Mouse (Mus musculus): ENCODE results near the gene Taf8. TPM values are rescaled to one million over a fixed set of nuclear protein-coding genes. Genes with fewer than 3 reads are reported as not detected.

The Taf8 gene
- total and polyA plus RNA-seq, 2 experiments from 2014 or later = 11.5 to 26.4 TPM

GRCm38 (mm10) chr17:47531387-47531818, 29.3 kb upstream of the Taf8 start:
- no peaks in the 10 kb centered on the region for H3K36me3 ChIP-seq (replicated peaks; ENCODE audit: control insufficient read depth, insufficient read depth, low read length)
- ATAC-seq (ENCODE audit: insufficient read depth, low read depth) (no peak), DNase-seq (ENCODE audit: low spot score) (no peak)
- H3K4me2 ChIP-seq (ENCODE audit: low read depth, low read length) = no peak overlapping the region
- peaks cover 13% of the 10 kb centered on the region for H3K4me1 ChIP-seq (ENCODE audit: control insufficient read depth, insufficient read depth)
- WGBS = 64% methylated on average over 10 of the region's 10 CpGs
- no peak overlapping the region for H3K9ac ChIP-seq (replicated peaks; ENCODE audit: low read depth, low read length)
- TF ChIP-seq EP300 (IDR thresholded peaks at IDR 0.05; ENCODE audit: low read depth) (no peak), CTCF (IDR thresholded peaks at IDR 0.05; ENCODE audit: low read depth) (no peak)
- no peak overlapping the region for H3K4me3 ChIP-seq (ENCODE audit: low read depth, low read length)
- no peak overlapping the region; the same call in 1 of the 2 replicates for H3K27ac ChIP-seq (ENCODE audit: low read depth)
- no peaks in the 10 kb centered on the region for H3K9me3 ChIP-seq (replicated peaks; ENCODE audit: control insufficient read depth, low read length)
- no peaks in the 10 kb centered on the region for H3K27me3 ChIP-seq (ENCODE audit: control insufficient read depth, insufficient read depth, low read length)

- peaks cover 13% of the 10 kb centered on the region for H3K4me1 ChIP-seq (ENCODE audit: control insufficient read depth, insufficient read depth)
- WGBS = 94% methylated on average over 11 of the region's 11 CpGs
- TF ChIP-seq CTCF (IDR thresholded peaks at IDR 0.05; ENCODE audit: low read depth) (no peak), EP300 (IDR thresholded peaks at IDR 0.05; ENCODE audit: low read depth) (no peak)
- no peaks in the 10 kb centered on the region for H3K36me3 ChIP-seq (replicated peaks; ENCODE audit: control insufficient read depth, insufficient read depth, low read length)
- DNase-seq (ENCODE audit: low spot score) = no peak
- ATAC-seq (ENCODE audit: insufficient read depth, low read depth) = no peak
- H3K27ac ChIP-seq (ENCODE audit: low read depth) = no peak overlapping the region
- no peak overlapping the region for H3K9ac ChIP-seq (replicated peaks; ENCODE audit: low read depth, low read length)
- H3K9me3 ChIP-seq (replicated peaks; ENCODE audit: control insufficient read depth, low read length) = no peaks in the 10 kb centered on the region
- no peak overlapping the region for H3K4me3 ChIP-seq (ENCODE audit: low read depth, low read length)
- no peak overlapping the region for H3K4me2 ChIP-seq (ENCODE audit: low read depth, low read length)
- no peaks in the 10 kb centered on the region for H3K27me3 ChIP-seq (ENCODE audit: control insufficient read depth, insufficient read depth, low read length)
Measured at GRCm38 (mm10) chr17:47529595-47529994, 27.5 kb upstream of the Taf8 start.

GRCm38 (mm10) chr17:47528919-47529318, 26.8 kb upstream of the Taf8 start:
- no peak overlapping the region for H3K4me3 ChIP-seq (ENCODE audit: low read depth, low read length)
- 75% methylated on average over 8 of the region's 8 CpGs for WGBS
- H3K27ac ChIP-seq (ENCODE audit: low read depth) = no peak overlapping the region; the same call in 1 of the 2 replicates
- no peaks in the 10 kb centered on the region for H3K9me3 ChIP-seq (replicated peaks; ENCODE audit: control insufficient read depth, low read length)
- H3K4me1 ChIP-seq (ENCODE audit: control insufficient read depth, insufficient read depth) = peaks cover 13% of the 10 kb centered on the region
- DNase-seq (ENCODE audit: low spot score) (no peak), ATAC-seq (ENCODE audit: insufficient read depth, low read depth) (no peak)
- no peak for TF ChIP-seq EP300 (IDR thresholded peaks at IDR 0.05; ENCODE audit: low read depth)
- TF ChIP-seq CTCF (IDR thresholded peaks at IDR 0.05; ENCODE audit: low read depth) = no peak
- no peaks in the 10 kb centered on the region for H3K27me3 ChIP-seq (ENCODE audit: control insufficient read depth, insufficient read depth, low read length)
- H3K4me2 ChIP-seq (ENCODE audit: low read depth, low read length) = no peak overlapping the region
- H3K9ac ChIP-seq (replicated peaks; ENCODE audit: low read depth, low read length) = no peak overlapping the region
- H3K36me3 ChIP-seq (replicated peaks; ENCODE audit: control insufficient read depth, insufficient read depth, low read length) = no peaks in the 10 kb centered on the region

- no peaks in the 10 kb centered on the region for H3K9me3 ChIP-seq (replicated peaks; ENCODE audit: control insufficient read depth, low read length)
- H3K4me3 ChIP-seq (ENCODE audit: low read depth, low read length) = no peak overlapping the region
- no peaks in the 10 kb centered on the region for H3K27me3 ChIP-seq (ENCODE audit: control insufficient read depth, insufficient read depth, low read length)
- no peaks in the 10 kb centered on the region for H3K36me3 ChIP-seq (replicated peaks; ENCODE audit: control insufficient read depth, insufficient read depth, low read length)
- ATAC-seq (ENCODE audit: insufficient read depth, low read depth) (peak; percentile 58), DNase-seq (ENCODE audit: low spot score) (no peak)
- no peak for TF ChIP-seq CTCF (IDR thresholded peaks at IDR 0.05; ENCODE audit: low read depth)
- TF ChIP-seq EP300 (IDR thresholded peaks at IDR 0.05; ENCODE audit: low read depth) = no peak
- H3K4me1 ChIP-seq (ENCODE audit: control insufficient read depth, insufficient read depth) = peaks cover 23% of the 10 kb centered on the region
- 26% methylated on average over 10 of the region's 10 CpGs for WGBS
- peak overlapping the region; percentile 79 for H3K27ac ChIP-seq (ENCODE audit: low read depth)
- peak overlapping the region; percentile 37; the same call in 1 of the 2 replicates for H3K9ac ChIP-seq (replicated peaks; ENCODE audit: low read depth, low read length)
- no peak overlapping the region; the same call in 1 of the 2 replicates for H3K4me2 ChIP-seq (ENCODE audit: low read depth, low read length)
Measured at GRCm38 (mm10) chr17:47527581-47528300, 25.6 kb upstream of the Taf8 start.

- Histone ChIP-seq H3K4me3 (ENCODE audit: low read depth, low read length) (no peak overlapping the region), H3K9me3 (replicated peaks; ENCODE audit: control insufficient read depth, low read length) (no peaks in the 10 kb centered on the region), H3K36me3 (replicated peaks; ENCODE audit: control insufficient read depth, insufficient read depth, low read length) (no peaks in the 10 kb centered on the region), H3K27ac (ENCODE audit: low read depth) (peak overlapping the region; percentile 79), H3K27me3 (ENCODE audit: control insufficient read depth, insufficient read depth, low read length) (no peaks in the 10 kb centered on the region), H3K4me2 (ENCODE audit: low read depth, low read length) (no peak overlapping the region), H3K9ac (replicated peaks; ENCODE audit: low read depth, low read length) (peak overlapping the region; percentile 37; the same call in 1 of the 2 replicates), H3K4me1 (ENCODE audit: control insufficient read depth, insufficient read depth) (peaks cover 31% of the 10 kb centered on the region)
- DNase-seq (ENCODE audit: low spot score) (no peak), ATAC-seq (ENCODE audit: insufficient read depth, low read depth) (no peak)
- no peak for TF ChIP-seq EP300 (IDR thresholded peaks at IDR 0.05; ENCODE audit: low read depth)
- TF ChIP-seq CTCF (IDR thresholded peaks at IDR 0.05; ENCODE audit: low read depth) = no peak
- WGBS = 82% methylated on average over 17 of the region's 17 CpGs
Measured at GRCm38 (mm10) chr17:47526856-47527520, 24.9 kb upstream of the Taf8 start.

All from heart, postnatal 0 days (tissue).